Mouse (Mus musculus) cortical plate, adult 2 months (tissue): ENCODE data around the gene Slc4a2.

Source experiments
- CTCF ChIP-seq: fragments of 200-500 bp; IDR thresholded peaks from 2 replicates; pipeline ENCODE4 v1.5.1; 2011; ENCODE audit warnings: mild to moderate bottlenecking, control low read depth, low read length; ENCODE audit not compliant: insufficient read depth; ENCODE audit errors: extremely low read depth
- POLR2A ChIP-seq: fragments of 200-500 bp; IDR thresholded peaks from 2 replicates; pipeline ENCODE4 v1.6.1; 2011; ENCODE audit warnings: mild to moderate bottlenecking, low read length, control low read depth; ENCODE audit not compliant: insufficient read depth; ENCODE audit errors: extremely low read depth

- no peak for TF ChIP-seq CTCF
- no peak for TF ChIP-seq POLR2A
These were observed 31.4 kb downstream of the Slc4a2 start for GRCm38 (mm10) chr5:24455076-24455475.
